Mouse (Mus musculus) forebrain, embryonic 10.5 days (tissue): ENCODE results near the gene Hoxa9. TPM values are rescaled to one million over a fixed set of nuclear protein-coding genes. Genes with fewer than 3 reads are reported as not detected.
A peak's percentile ranks its signal among the peaks of the same experiment; 100 is the strongest.

Experiments
- DNase-seq: peaks from one replicate; pipeline ENCODE4 v3.0.0-alpha.2; 2017; ENCODE audit warnings: low spot score; ENCODE audit errors: extremely low spot score
- H3K27ac ChIP-seq: fragments of 300-500 bp; sonication (generic); 2 replicates; pipeline ENCODE4 v1.5.1; 2016; ENCODE audit warnings: mild to moderate bottlenecking
- H3K27me3 ChIP-seq: fragments of 300-500 bp; sonication (generic); 2 replicates; pipeline ENCODE4 v1.6.1; 2016; ENCODE audit warnings: mild to moderate bottlenecking; ENCODE audit not compliant: poor library complexity, severe bottlenecking
- H3K36me3 ChIP-seq: fragments of 300-500 bp; sonication (generic); replicated peaks from 2 replicates; pipeline ENCODE4 v1.6.1; 2016; ENCODE audit warnings: mild to moderate bottlenecking, moderate library complexity
- H3K4me1 ChIP-seq: fragments of 300-500 bp; sonication (generic); 2 replicates; pipeline ENCODE4 v1.6.1; 2016
- H3K4me3 ChIP-seq: fragments of 300-500 bp; sonication (generic); 2 replicates; pipeline ENCODE4 v1.5.1; 2016; ENCODE audit warnings: mild to moderate bottlenecking, moderate library complexity
- H3K9me3 ChIP-seq: fragments of 300-500 bp; sonication (generic); 2 replicates; pipeline ENCODE4 v1.6.1; 2016; ENCODE audit warnings: mild to moderate bottlenecking, moderate library complexity
- WGBS: fragments of 180-500 bp; shearing (Covaris S2); methylation state at CpG from one replicate; pipeline ENCODE4 v1.1.7; 2016; 5-methylcytosine and 5-hydroxymethylcytosine counted together
- polyA plus RNA-seq: library from polyadenylated mRNA; unstranded; fragments of >200 nt; fragmentation: Nextera tagmentation; extraction: Ambion mirVana; gene quantifications from 2 replicates; pipeline ENCODE4 v1.2.1, GENCODE M21; 2016

Gene Hoxa9
- polyA plus RNA-seq, 1 experiment from 2014 or later = not detected

- no peaks in the 10 kb centered on the region for H3K36me3 ChIP-seq
- H3K4me1 ChIP-seq = peaks cover 16% of the 10 kb centered on the region
- no peak overlapping the region for H3K27ac ChIP-seq
- 0% methylated on average over 10 of the region's 10 CpGs for WGBS
- peaks cover 100% of the 10 kb centered on the region for H3K27me3 ChIP-seq
- no peak overlapping the region for H3K4me3 ChIP-seq
- no peak for DNase-seq
- H3K9me3 ChIP-seq = no peaks in the 10 kb centered on the region
These were observed 27.8 kb downstream of the Hoxa9 start for GRCm38 (mm10) chr6:52203121-52203370.

GRCm38 (mm10) chr6:52202362-52203120 is 28.3 kb downstream of the Hoxa9 start:
- Histone ChIP-seq H3K27ac (no peak overlapping the region), H3K9me3 (no peaks in the 10 kb centered on the region), H3K4me1 (peaks cover 16% of the 10 kb centered on the region), H3K4me3 (no peak overlapping the region), H3K36me3 (no peaks in the 10 kb centered on the region), H3K27me3 (peaks cover 100% of the 10 kb centered on the region)
- peak; percentile 47 for DNase-seq
- WGBS = 2% methylated on average over 22 of the region's 22 CpGs

- no peak for DNase-seq
- H3K27ac ChIP-seq = no peak overlapping the region
- H3K9me3 ChIP-seq = no peaks in the 10 kb centered on the region
- no peak overlapping the region for H3K4me3 ChIP-seq
- no peaks in the 10 kb centered on the region for H3K36me3 ChIP-seq
- H3K27me3 ChIP-seq = peaks cover 100% of the 10 kb centered on the region
- 7% methylated on average over 1 of the region's 1 CpGs for whole genome bisulfite sequencing
- peaks cover 16% of the 10 kb centered on the region for H3K4me1 ChIP-seq
These were observed 29.6 kb downstream of the Hoxa9 start for GRCm38 (mm10) chr6:52201269-52201668.

GRCm38 (mm10) chr6:52200751-52201250 is 30.1 kb downstream of the Hoxa9 start:
- no peak overlapping the region for H3K27ac ChIP-seq
- no peaks in the 10 kb centered on the region for H3K9me3 ChIP-seq
- H3K4me1 ChIP-seq = peaks cover 16% of the 10 kb centered on the region
- no peaks in the 10 kb centered on the region for H3K36me3 ChIP-seq
- DNase-seq = no peak
- H3K27me3 ChIP-seq = peaks cover 100% of the 10 kb centered on the region
- WGBS = 4% methylated on average over 10 of the region's 10 CpGs
- no peak overlapping the region for H3K4me3 ChIP-seq

- peaks cover 100% of the 10 kb centered on the region for H3K27me3 ChIP-seq
- DNase-seq = peak; percentile 58
- H3K4me1 ChIP-seq = peaks cover 16% of the 10 kb centered on the region
- no peak overlapping the region for H3K4me3 ChIP-seq
- H3K9me3 ChIP-seq = no peaks in the 10 kb centered on the region
- H3K36me3 ChIP-seq = no peaks in the 10 kb centered on the region
- WGBS = under 1% methylated on average over 30 of the region's 30 CpGs
- H3K27ac ChIP-seq = no peak overlapping the region
These were observed 30.7 kb downstream of the Hoxa9 start for GRCm38 (mm10) chr6:52200073-52200750.

GRCm38 (mm10) chr6:52197271-52197670 is 33.6 kb downstream of the Hoxa9 start:
- under 1% methylated on average over 10 of the region's 10 CpGs for WGBS
- H3K27ac ChIP-seq = no peak overlapping the region
- no peak for DNase-seq

GRCm38 (mm10) chr6:52196811-52197210 is 34.1 kb downstream of the Hoxa9 start:
- WGBS = 3% methylated on average over 9 of the region's 9 CpGs
- Histone ChIP-seq H3K9me3 (no peaks in the 10 kb centered on the region), H3K27ac (no peak overlapping the region), H3K27me3 (peaks cover 100% of the 10 kb centered on the region), H3K4me3 (no peak overlapping the region), H3K4me1 (peaks cover 5% of the 10 kb centered on the region), H3K36me3 (no peaks in the 10 kb centered on the region)
- no peak for DNase-seq

More at GRCm38 (mm10) chr6:52197271-52197670, 33.6 kb downstream of the Hoxa9 start:
- Histone ChIP-seq H3K9me3 (no peaks in the 10 kb centered on the region), H3K36me3 (no peaks in the 10 kb centered on the region), H3K27me3 (peaks cover 100% of the 10 kb centered on the region), H3K4me1 (peaks cover under 1% of the 10 kb centered on the region; the same call in 1 of the 2 replicates), H3K4me3 (no peak overlapping the region)

GRCm38 (mm10) chr6:52194690-52195089 is 36.2 kb downstream of the Hoxa9 start:
- H3K9me3 ChIP-seq = no peaks in the 10 kb centered on the region
- H3K27me3 ChIP-seq = peaks cover 100% of the 10 kb centered on the region
- DNase-seq = no peak
- no peak overlapping the region for H3K27ac ChIP-seq
- peaks cover 16% of the 10 kb centered on the region for H3K4me1 ChIP-seq
- 3% methylated on average over 10 of the region's 10 CpGs for WGBS
- H3K4me3 ChIP-seq = no peak overlapping the region
- no peaks in the 10 kb centered on the region for H3K36me3 ChIP-seq

GRCm38 (mm10) chr6:52191860-52192550 is 38.9 kb downstream of the Hoxa9 start:
- H3K27me3 ChIP-seq = peaks cover 100% of the 10 kb centered on the region
- no peaks in the 10 kb centered on the region for H3K9me3 ChIP-seq
- peaks cover 16% of the 10 kb centered on the region for H3K4me1 ChIP-seq
- DNase-seq = peak; percentile 57
- WGBS = 1% methylated on average over 40 of the region's 55 CpGs
- H3K27ac ChIP-seq = no peak overlapping the region
- H3K4me3 ChIP-seq = peak overlapping the region; percentile 52
- no peaks in the 10 kb centered on the region for H3K36me3 ChIP-seq

- DNase-seq = peak; percentile 41
- no peak within 1 kb of the TSS for H3K27ac ChIP-seq
- peaks cover 100% of the 10 kb centered on the region for H3K27me3 ChIP-seq
- no peaks in the 10 kb centered on the region for H3K36me3 ChIP-seq
- WGBS = 1% methylated on average over 98 of the region's 102 CpGs
- H3K9me3 ChIP-seq = no peaks in the 10 kb centered on the region
- peaks cover 16% of the 10 kb centered on the region for H3K4me1 ChIP-seq
- H3K4me3 ChIP-seq = peak within 1 kb of the TSS; percentile 52
These were observed 39.7 kb downstream of the Hoxa9 start, which contains the start of gene Hoxa4 for GRCm38 (mm10) chr6:52190906-52191810. Gene Hoxa4 (minus strand): TSS chr6:52191753.

- Histone ChIP-seq H3K4me1 (peaks cover 16% of the 10 kb centered on the region), H3K27me3 (peaks cover 100% of the 10 kb centered on the region), H3K9me3 (no peaks in the 10 kb centered on the region), H3K27ac (no peak overlapping the region), H3K4me3 (no peak overlapping the region), H3K36me3 (no peaks in the 10 kb centered on the region)
- no peak for DNase-seq
- under 1% methylated on average over 23 of the region's 23 CpGs for WGBS
These were observed 40.5 kb downstream of the Hoxa9 start for GRCm38 (mm10) chr6:52190410-52190809.

- H3K9me3 ChIP-seq = no peaks in the 10 kb centered on the region
- H3K27ac ChIP-seq = no peak overlapping the region
- peaks cover 16% of the 10 kb centered on the region for H3K4me1 ChIP-seq
- no peak overlapping the region for H3K4me3 ChIP-seq
- peak; percentile 52 for DNase-seq
- no peaks in the 10 kb centered on the region for H3K36me3 ChIP-seq
- 8% methylated on average over 8 of the region's 8 CpGs for WGBS
- H3K27me3 ChIP-seq = peaks cover 100% of the 10 kb centered on the region
These were observed 41.0 kb downstream of the Hoxa9 start for GRCm38 (mm10) chr6:52189909-52190308.
